Mouse (Mus musculus) embryonic fibroblast, embryonic 13.5 days (primary cell): ENCODE measurements around the gene Arid5b. TPM values are rescaled to one million over a fixed set of nuclear protein-coding genes. Genes with fewer than 3 reads are reported as not detected.

ENCODE experiments used
- H3K27ac ChIP-seq: 2 replicates; pipeline ENCODE4 v1.5.1; 2012; ENCODE audit warnings: low read length, control low read depth, inconsistent platforms; ENCODE audit not compliant: insufficient read depth
- H3K4me1 ChIP-seq: 2 replicates; pipeline ENCODE4 v1.6.1; 2011; ENCODE audit warnings: low read length; ENCODE audit not compliant: control insufficient read depth, insufficient read depth
- H3K4me3 ChIP-seq: 2 replicates; pipeline ENCODE4 v1.5.1; 2011; ENCODE audit warnings: mild to moderate bottlenecking, control low read depth, low read length; ENCODE audit not compliant: insufficient read depth
- CTCF ChIP-seq: IDR thresholded peaks from 2 replicates; pipeline ENCODE4 v1.5.1; 2011; ENCODE audit warnings: mild to moderate bottlenecking, control low read depth, low read length, moderate library complexity, borderline replicate concordance; ENCODE audit not compliant: insufficient read depth
- POLR2A ChIP-seq: IDR thresholded peaks from 2 replicates; pipeline ENCODE4 v1.6.1; 2011; ENCODE audit warnings: low read depth, mild to moderate bottlenecking, control low read depth, low read length, moderate library complexity
- polyA plus RNA-seq: library from polyadenylated mRNA; stranded (reverse); fragments of >200 nt; gene quantifications from 2 replicates; pipeline ENCODE4 v1.2.4, GENCODE M21; 2011; ENCODE audit warnings: low read depth; ENCODE audit not compliant: missing spikeins, insufficient read length

Arid5b gene
- polyA plus RNA-seq, 1 experiment, result 80.2 TPM

DNA sequence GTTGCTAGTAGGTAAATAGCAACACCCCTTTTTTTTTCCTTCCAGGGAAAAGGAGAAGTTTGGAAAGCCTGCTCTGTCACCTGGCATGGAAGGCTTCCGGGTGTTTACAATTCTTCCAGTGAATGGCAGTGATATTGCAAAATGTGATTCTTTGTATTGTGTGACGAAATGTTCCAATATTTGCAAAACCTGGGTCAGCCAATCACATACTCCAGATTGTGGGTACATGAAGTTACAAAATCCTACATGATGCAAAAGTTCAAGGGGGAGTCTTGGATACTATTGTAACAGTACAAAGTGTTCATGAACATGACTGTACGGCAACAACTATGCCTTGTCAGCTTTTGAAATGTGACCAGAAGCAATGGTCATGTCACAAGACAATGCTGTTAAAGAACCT, 220.7 kb downstream of the Arid5b start:
- no peak overlapping the region for H3K27ac ChIP-seq
- H3K4me3 ChIP-seq, result no peak overlapping the region
- no peaks in the 10 kb centered on the region for H3K4me1 ChIP-seq
- TF ChIP-seq CTCF (no peak), POLR2A (no peak)

DNA sequence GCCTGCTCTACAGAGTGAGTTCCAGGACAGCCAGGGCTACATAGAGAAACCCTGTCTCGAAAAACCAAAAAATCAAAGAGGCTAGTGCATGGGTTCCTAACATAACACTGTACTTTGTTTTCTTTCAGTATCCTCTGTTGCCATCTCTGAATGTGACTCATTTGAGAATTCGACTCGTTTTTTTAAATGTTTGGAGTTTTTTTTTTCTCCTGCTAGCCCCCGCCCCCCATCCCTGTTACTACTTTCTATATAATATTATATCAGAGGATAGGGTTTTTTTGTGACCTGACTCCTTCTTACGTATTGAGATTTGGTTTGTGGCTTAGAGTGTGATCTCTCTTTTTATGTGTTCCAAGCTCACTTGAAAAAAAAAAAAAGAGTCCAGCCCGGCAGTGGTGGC, 223.8 kb downstream of the Arid5b start:
- H3K4me3 ChIP-seq, result no peak overlapping the region
- TF ChIP-seq POLR2A (no peak), CTCF (no peak)
- no peaks in the 10 kb centered on the region for H3K4me1 ChIP-seq
- H3K27ac ChIP-seq, result no peak overlapping the region

DNA sequence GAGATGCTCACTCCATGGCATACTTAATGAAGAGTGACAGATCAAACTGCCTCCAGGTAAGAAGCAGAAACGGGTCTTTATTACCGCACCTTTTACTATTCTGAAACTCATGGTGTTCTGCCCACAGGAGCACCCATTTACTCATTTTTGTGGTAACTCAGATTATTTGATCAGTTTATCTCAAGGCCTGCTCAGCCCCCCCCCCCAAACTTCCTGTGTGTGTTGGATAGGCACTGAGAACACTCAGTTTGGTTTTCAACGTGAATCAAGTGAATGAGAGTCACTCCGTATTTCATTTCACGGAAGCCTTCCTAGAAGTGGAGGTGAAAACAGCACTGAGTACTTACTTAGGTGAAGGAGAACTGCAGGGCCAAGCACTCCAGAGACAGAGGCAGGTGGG, 224.4 kb downstream of the Arid5b start:
- Histone ChIP-seq H3K4me1 (no peaks in the 10 kb centered on the region), H3K4me3 (no peak overlapping the region), H3K27ac (no peak overlapping the region)
- TF ChIP-seq CTCF, result no peak
- TF ChIP-seq POLR2A, result no peak

DNA sequence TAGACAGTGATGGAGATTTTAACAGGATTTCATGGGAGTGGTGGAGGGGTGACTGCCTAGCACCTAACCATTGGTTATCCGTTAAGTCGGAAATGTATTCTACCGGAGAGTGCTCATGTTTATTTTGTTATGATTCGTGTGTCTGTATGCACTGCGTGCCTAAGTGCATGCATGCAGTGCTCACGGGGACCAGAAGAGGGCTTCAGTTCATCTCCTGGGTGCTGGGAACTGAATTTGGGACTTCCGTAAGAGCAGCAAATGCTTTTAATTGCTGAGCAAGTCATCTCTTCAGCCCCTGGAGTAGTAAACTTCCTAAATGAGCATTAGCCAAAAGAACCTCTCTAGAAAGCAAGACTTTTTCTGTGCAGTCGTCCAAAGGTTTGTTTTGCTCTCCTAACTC, 226.2 kb downstream of the Arid5b start:
- no peak overlapping the region for H3K27ac ChIP-seq
- TF ChIP-seq CTCF (no peak), POLR2A (no peak)
- no peaks in the 10 kb centered on the region for H3K4me1 ChIP-seq
- no peak overlapping the region for H3K4me3 ChIP-seq

DNA sequence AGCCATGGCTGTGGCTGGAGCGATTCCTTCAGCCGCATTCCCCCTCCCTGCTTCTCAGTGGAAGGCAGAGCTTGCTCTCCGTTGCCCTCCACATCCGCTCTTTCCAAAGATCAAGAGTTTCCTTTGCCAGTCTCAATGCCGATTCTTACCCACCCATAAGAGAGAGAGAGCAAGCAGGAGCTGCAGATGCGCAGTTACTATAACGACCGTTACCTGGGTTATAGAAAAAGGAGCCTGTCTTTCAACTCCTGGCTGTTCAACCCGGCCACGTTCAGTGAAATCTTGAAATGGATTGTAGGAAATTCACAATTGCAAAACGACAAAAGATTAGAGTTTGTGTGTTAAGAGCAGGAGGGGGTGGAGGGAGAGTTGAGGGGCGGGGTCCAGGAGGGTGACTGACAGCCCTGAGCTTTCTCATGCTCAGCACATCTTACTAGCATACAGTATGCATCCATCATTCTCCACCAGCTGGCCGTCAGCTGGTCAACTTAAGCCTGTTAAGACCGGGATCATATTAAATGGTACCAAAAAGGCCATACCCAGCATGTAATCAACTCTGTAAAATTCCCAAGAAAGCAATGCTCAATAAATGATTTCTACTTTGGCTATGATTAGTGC, 227.1 kb downstream of the Arid5b start:
- TF ChIP-seq CTCF (no peak), POLR2A (no peak)
- H3K27ac ChIP-seq, result no peak overlapping the region
- H3K4me3 ChIP-seq, result no peak overlapping the region
- H3K4me1 ChIP-seq, result no peaks in the 10 kb centered on the region

DNA sequence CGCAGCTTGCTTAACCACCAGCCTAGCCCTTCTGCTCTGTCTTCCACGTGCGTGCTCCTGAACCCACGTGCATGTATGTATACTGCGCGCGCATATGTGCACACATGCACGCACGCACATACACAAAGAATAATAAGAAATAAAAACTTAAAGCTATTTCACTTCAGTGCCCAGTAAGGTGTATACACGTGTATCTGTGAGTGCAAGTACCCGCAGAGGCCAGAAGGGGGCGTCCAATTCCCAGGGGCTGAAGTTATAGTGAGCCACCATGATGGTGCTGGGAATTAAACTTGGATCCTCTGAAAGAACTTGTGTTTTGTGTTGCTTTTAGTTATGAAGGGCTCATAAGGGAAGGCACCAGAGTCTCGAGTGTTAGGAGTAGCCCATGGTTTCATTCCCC, 227.7 kb downstream of the Arid5b start:
- H3K4me3 ChIP-seq, result no peak overlapping the region
- TF ChIP-seq CTCF, result no peak
- no peak for TF ChIP-seq POLR2A
- H3K4me1 ChIP-seq, result no peaks in the 10 kb centered on the region
- H3K27ac ChIP-seq, result no peak overlapping the region

DNA sequence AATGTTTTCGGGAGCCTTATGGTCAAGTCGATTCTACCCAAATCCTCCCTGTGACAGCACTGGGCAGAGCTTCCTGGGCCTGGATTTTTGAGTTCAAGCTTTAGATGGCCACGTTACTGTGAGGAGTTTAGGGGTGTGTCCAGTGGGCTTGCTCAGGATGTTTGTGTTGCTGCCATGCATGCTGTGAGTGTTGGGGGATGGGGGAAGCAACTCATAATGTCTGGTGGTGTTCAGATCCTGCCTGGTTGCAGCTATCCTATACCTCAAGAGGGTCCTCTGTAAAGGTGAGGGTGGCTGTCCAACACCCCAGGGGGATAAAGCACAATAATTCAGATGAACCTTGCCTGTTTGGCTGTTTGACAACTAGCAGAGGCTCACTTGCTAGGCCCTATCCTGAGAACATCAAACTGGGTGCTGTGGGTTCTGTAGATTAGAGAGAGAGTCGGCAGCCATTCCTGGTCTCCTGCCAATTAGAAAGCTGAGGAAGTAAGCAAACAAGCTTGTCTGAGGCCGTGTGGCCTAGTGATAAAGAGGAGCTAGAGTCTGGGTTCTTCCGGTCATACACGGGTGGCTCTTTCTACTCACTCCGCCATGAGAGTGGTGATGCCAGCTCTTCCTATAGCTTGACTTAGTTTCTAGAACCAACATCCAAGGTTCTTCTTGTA, 229.8 kb downstream of the Arid5b start:
- Histone ChIP-seq H3K27ac (no peak overlapping the region), H3K4me3 (no peak overlapping the region), H3K4me1 (no peaks in the 10 kb centered on the region)
- TF ChIP-seq CTCF (no peak), POLR2A (no peak)

DNA sequence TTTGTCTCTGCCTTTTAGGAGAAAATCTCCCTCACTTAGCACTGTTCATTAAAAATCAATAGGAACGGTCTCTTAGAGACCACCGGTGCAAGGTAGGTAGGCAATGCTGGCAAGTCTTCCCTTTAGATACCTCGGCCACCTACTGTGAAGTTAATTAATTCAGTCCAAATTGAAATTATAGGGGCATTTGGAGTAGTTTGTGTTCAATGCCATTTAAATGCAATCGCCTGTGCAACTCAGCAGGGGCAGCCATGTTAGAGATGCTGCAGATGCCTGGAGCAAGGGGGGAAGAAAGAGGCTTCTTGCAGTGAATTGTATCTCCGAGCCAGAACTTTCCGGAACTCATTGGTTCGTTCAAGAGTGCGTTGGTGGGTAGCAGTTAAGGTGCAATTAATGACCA, 233.7 kb downstream of the Arid5b start:
- H3K4me1 ChIP-seq, result no peaks in the 10 kb centered on the region
- H3K27ac ChIP-seq, result no peak overlapping the region
- TF ChIP-seq POLR2A (no peak), CTCF (no peak)
- no peak overlapping the region for H3K4me3 ChIP-seq

DNA sequence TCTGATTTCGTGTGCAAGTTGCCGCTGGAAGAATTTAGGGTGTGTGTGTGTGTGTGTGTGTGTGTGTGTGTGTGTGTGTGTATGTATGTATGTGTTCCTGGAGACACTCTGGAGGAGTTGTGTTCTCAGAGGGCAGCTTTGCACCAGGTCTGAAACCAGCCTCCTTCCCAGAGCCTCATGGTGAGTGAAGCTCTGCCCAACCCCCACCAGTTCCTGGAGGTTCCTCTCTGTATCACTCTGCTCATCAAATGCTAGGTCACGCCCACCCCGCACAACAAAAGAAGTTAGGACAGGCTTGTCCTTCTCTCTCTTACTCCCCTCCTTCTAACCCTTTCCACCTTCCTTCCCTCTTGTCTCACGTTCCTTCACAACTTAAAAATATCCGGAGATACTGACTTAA, 234.6 kb downstream of the Arid5b start:
- no peak overlapping the region for H3K4me3 ChIP-seq
- no peak for TF ChIP-seq POLR2A
- no peak overlapping the region for H3K27ac ChIP-seq
- no peaks in the 10 kb centered on the region for H3K4me1 ChIP-seq
